Mouse (Mus musculus) retina, postnatal 7 days (tissue): Measurements from ENCODE around the gene Abcc1.

ENCODE experiments used
- DNase-seq: peaks from one replicate; pipeline ENCODE4 v3.0.0-alpha.2; 2012; ENCODE audit warnings: low read depth, low spot score

Gene Abcc1

GRCm38 (mm10) chr16:14361362-14362098 is at the start of gene Abcc1:
TSS of gene Abcc1 (plus strand) at chr16:14361558.
- DNase-seq: peak; percentile 65

GRCm38 (mm10) chr16:14312914-14313313 is 48.4 kb upstream of the Abcc1 start:
- no peak for DNase-seq

GRCm38 (mm10) chr16:14316884-14317876 is 44.2 kb upstream of the Abcc1 start, which contains the start of gene Fopnl:
TSS of gene Fopnl (minus strand) at chr16:14317405.
- DNase-seq: peak; percentile 93

- DNase-seq: no peak
Observed at GRCm38 (mm10) chr16:14319681-14320080, 41.7 kb upstream of the Abcc1 start.

- DNase-seq: no peak
Observed at GRCm38 (mm10) chr16:14320494-14320893, 40.9 kb upstream of the Abcc1 start.

- no peak for DNase-seq
Observed at GRCm38 (mm10) chr16:14328156-14328555, 33.2 kb upstream of the Abcc1 start.

GRCm38 (mm10) chr16:14344967-14345366 is 16.4 kb upstream of the Abcc1 start:
- no peak for DNase-seq

- DNase-seq: no peak
Observed at GRCm38 (mm10) chr16:14351571-14351970, 9.8 kb upstream of the Abcc1 start.

- DNase-seq: no peak
Observed at GRCm38 (mm10) chr16:14352234-14352633, 9.1 kb upstream of the Abcc1 start.

GRCm38 (mm10) chr16:14352663-14353062 is 8.7 kb upstream of the Abcc1 start:
- no peak for DNase-seq

- DNase-seq: no peak
Observed at GRCm38 (mm10) chr16:14357859-14358258, 3.5 kb upstream of the Abcc1 start.

- DNase-seq: no peak
Observed at GRCm38 (mm10) chr16:14358531-14358930, 2.8 kb upstream of the Abcc1 start.

GRCm38 (mm10) chr16:14360931-14361330 is 427 bp upstream of the Abcc1 start:
- no peak for DNase-seq

- no peak for DNase-seq
Observed at GRCm38 (mm10) chr16:14362099-14362820, 902 bp downstream of the Abcc1 start.

- no peak for DNase-seq
Observed at GRCm38 (mm10) chr16:14363496-14363895, 2.1 kb downstream of the Abcc1 start.

- DNase-seq: no peak
Observed at GRCm38 (mm10) chr16:14364066-14364465, 2.7 kb downstream of the Abcc1 start.

GRCm38 (mm10) chr16:14365457-14365856 is 4.1 kb downstream of the Abcc1 start:
- DNase-seq: no peak

- no peak for DNase-seq
Observed at GRCm38 (mm10) chr16:14366017-14366416, 4.7 kb downstream of the Abcc1 start.

- DNase-seq: no peak
Observed at GRCm38 (mm10) chr16:14371367-14371766, 10.0 kb downstream of the Abcc1 start.

GRCm38 (mm10) chr16:14372382-14372781 is 11.0 kb downstream of the Abcc1 start:
- no peak for DNase-seq

- DNase-seq: no peak
Observed at GRCm38 (mm10) chr16:14372817-14373301, 11.5 kb downstream of the Abcc1 start.

GRCm38 (mm10) chr16:14375942-14376341 is 14.6 kb downstream of the Abcc1 start:
- no peak for DNase-seq
